Mouse (Mus musculus): ENCODE measurements around the gene Gm37240. TPM values are rescaled to one million over a fixed set of nuclear protein-coding genes. Genes with fewer than 3 reads are reported as not detected.

Gene Gm37240
- polyA plus RNA-seq, 1 experiment from 2014 or later, result 0.93 TPM

GRCm38 (mm10) chr3:85606912-85607311 is 280.4 kb downstream of the Gm37240 start:
- no peak overlapping the region for H3K27ac ChIP-seq (ENCODE audit: low read depth, low read length)
- no peaks in the 10 kb centered on the region for H3K27me3 ChIP-seq (replicated peaks; ENCODE audit: control insufficient read depth, insufficient read depth, low read length)
- no peak overlapping the region for H3K9ac ChIP-seq (ENCODE audit: low read depth, low read length)
- no peaks in the 10 kb centered on the region for H3K36me3 ChIP-seq (ENCODE audit: control insufficient read depth, insufficient read depth, low read length)
- WGBS, result 93% methylated on average over 3 of the region's 3 CpGs
- ATAC-seq, result no peak
- no peaks in the 10 kb centered on the region for H3K4me1 ChIP-seq (ENCODE audit: control insufficient read depth, insufficient read depth, low read depth, low read length)
- no peak overlapping the region for H3K4me3 ChIP-seq (ENCODE audit: low read length)
- H3K4me2 ChIP-seq (ENCODE audit: low read length), result no peak overlapping the region
- no peaks in the 10 kb centered on the region for H3K9me3 ChIP-seq (ENCODE audit: control insufficient read depth, low read length)

GRCm38 (mm10) chr3:85603811-85604210 is 283.5 kb downstream of the Gm37240 start:
- Histone ChIP-seq H3K9me3 (ENCODE audit: control insufficient read depth, low read length) (no peaks in the 10 kb centered on the region), H3K36me3 (ENCODE audit: control insufficient read depth, insufficient read depth, low read length) (no peaks in the 10 kb centered on the region), H3K4me1 (ENCODE audit: control insufficient read depth, insufficient read depth, low read depth, low read length) (no peaks in the 10 kb centered on the region; the same call in 1 of the 2 replicates), H3K27ac (ENCODE audit: low read depth, low read length) (no peak overlapping the region), H3K9ac (ENCODE audit: low read depth, low read length) (no peak overlapping the region), H3K27me3 (replicated peaks; ENCODE audit: control insufficient read depth, insufficient read depth, low read length) (no peaks in the 10 kb centered on the region), H3K4me3 (ENCODE audit: low read length) (no peak overlapping the region), H3K4me2 (ENCODE audit: low read length) (no peak overlapping the region)
- WGBS, result 83% methylated on average over 1 of the region's 1 CpGs
- ATAC-seq, result no peak

- Histone ChIP-seq H3K4me3 (ENCODE audit: low read length) (no peak overlapping the region), H3K27me3 (replicated peaks; ENCODE audit: control insufficient read depth, insufficient read depth, low read length) (no peaks in the 10 kb centered on the region), H3K36me3 (ENCODE audit: control insufficient read depth, insufficient read depth, low read length) (no peaks in the 10 kb centered on the region), H3K4me1 (ENCODE audit: control insufficient read depth, insufficient read depth, low read depth, low read length) (no peaks in the 10 kb centered on the region; the same call in 1 of the 2 replicates), H3K27ac (ENCODE audit: low read depth, low read length) (no peak overlapping the region), H3K9me3 (ENCODE audit: control insufficient read depth, low read length) (no peaks in the 10 kb centered on the region), H3K9ac (ENCODE audit: low read depth, low read length) (no peak overlapping the region), H3K4me2 (ENCODE audit: low read length) (no peak overlapping the region)
- WGBS, result 45% methylated on average over 3 of the region's 3 CpGs
- ATAC-seq, result peak; percentile 58; the same call in 1 of the 2 replicates
These were observed 285.4 kb downstream of the Gm37240 start for GRCm38 (mm10) chr3:85601841-85602305.

DNA sequence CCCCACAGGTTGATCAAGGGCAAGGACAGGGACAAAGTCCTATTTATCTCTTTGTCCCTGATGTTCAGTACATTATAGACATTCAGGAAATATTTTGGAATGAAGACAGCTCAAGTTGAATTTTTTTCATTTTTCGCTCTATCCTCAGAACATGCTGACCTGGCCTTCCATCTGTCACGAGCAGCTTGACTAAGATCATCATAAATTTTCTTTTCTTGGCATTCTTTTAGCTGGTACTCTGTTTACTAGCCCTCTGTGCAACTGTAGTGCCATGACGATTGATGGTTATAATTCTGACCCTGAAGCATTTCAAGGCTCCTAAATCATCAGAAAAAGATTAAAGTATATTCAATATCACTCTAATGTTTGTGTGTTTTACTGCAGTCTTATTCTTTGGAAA is 287.8 kb downstream of the Gm37240 start:
- no peaks in the 10 kb centered on the region for H3K36me3 ChIP-seq (ENCODE audit: control insufficient read depth, insufficient read depth, low read length)
- H3K27ac ChIP-seq (ENCODE audit: low read depth, low read length), result no peak overlapping the region
- H3K4me3 ChIP-seq (ENCODE audit: low read length), result no peak overlapping the region
- no peak for ATAC-seq
- H3K4me2 ChIP-seq (ENCODE audit: low read length), result no peak overlapping the region
- H3K9ac ChIP-seq (ENCODE audit: low read depth, low read length), result no peak overlapping the region
- H3K27me3 ChIP-seq (replicated peaks; ENCODE audit: control insufficient read depth, insufficient read depth, low read length), result no peaks in the 10 kb centered on the region
- 77% methylated on average over 3 of the region's 3 CpGs for WGBS
- no peaks in the 10 kb centered on the region; the same call in 1 of the 2 replicates for H3K4me1 ChIP-seq (ENCODE audit: control insufficient read depth, insufficient read depth, low read depth, low read length)
- no peaks in the 10 kb centered on the region for H3K9me3 ChIP-seq (ENCODE audit: control insufficient read depth, low read length)

DNA sequence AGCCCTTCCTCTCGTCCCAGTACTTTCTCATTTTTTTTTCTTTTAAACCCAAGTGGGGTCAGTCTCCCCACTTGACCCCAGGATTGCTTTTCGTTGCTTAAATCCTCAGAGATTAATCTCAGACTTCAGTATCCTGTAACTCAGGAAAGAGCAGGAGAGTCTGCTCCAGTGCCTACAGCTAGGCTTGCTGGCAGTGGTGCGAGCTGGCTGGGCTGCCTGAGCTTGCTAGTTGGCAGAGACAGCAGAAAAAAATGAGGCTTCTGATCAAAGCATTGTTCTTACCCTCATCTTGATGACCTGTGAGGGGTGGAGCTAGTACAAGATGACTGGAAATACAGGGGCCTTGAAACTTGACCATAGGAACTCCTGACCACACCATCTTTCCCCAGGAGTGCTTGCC is 292.9 kb downstream of the Gm37240 start:
- H3K4me2 ChIP-seq (ENCODE audit: low read length), result no peak overlapping the region
- 81% methylated on average over 3 of the region's 3 CpGs for WGBS
- ATAC-seq, result no peak

GRCm38 (mm10) chr3:85592640-85593252 is 294.6 kb downstream of the Gm37240 start:
- Histone ChIP-seq H3K9ac (ENCODE audit: low read depth, low read length) (no peak overlapping the region), H3K27ac (ENCODE audit: low read depth, low read length) (no peak overlapping the region), H3K4me1 (ENCODE audit: control insufficient read depth, insufficient read depth, low read depth, low read length) (no peaks in the 10 kb centered on the region), H3K4me3 (ENCODE audit: low read length) (no peak overlapping the region), H3K9me3 (ENCODE audit: control insufficient read depth, low read length) (no peaks in the 10 kb centered on the region), H3K36me3 (ENCODE audit: control insufficient read depth, insufficient read depth, low read length) (no peaks in the 10 kb centered on the region), H3K27me3 (replicated peaks; ENCODE audit: control insufficient read depth, insufficient read depth, low read length) (no peaks in the 10 kb centered on the region), H3K4me2 (ENCODE audit: low read length) (no peak overlapping the region)
- ATAC-seq, result no peak
- 95% methylated on average over 5 of the region's 5 CpGs for WGBS

More for the DNA sequence above, 292.9 kb downstream of the Gm37240 start:
- Histone ChIP-seq H3K27me3 (replicated peaks; ENCODE audit: control insufficient read depth, insufficient read depth, low read length) (no peaks in the 10 kb centered on the region), H3K9ac (ENCODE audit: low read depth, low read length) (no peak overlapping the region), H3K4me1 (ENCODE audit: control insufficient read depth, insufficient read depth, low read depth, low read length) (no peaks in the 10 kb centered on the region), H3K27ac (ENCODE audit: low read depth, low read length) (no peak overlapping the region), H3K36me3 (ENCODE audit: control insufficient read depth, insufficient read depth, low read length) (no peaks in the 10 kb centered on the region), H3K9me3 (ENCODE audit: control insufficient read depth, low read length) (no peaks in the 10 kb centered on the region), H3K4me3 (ENCODE audit: low read length) (no peak overlapping the region)

GRCm38 (mm10) chr3:85592067-85592466 is 295.3 kb downstream of the Gm37240 start:
- WGBS, result 81% methylated on average over 4 of the region's 4 CpGs
- ATAC-seq, result no peak
- H3K4me3 ChIP-seq (ENCODE audit: low read length), result no peak overlapping the region

DNA sequence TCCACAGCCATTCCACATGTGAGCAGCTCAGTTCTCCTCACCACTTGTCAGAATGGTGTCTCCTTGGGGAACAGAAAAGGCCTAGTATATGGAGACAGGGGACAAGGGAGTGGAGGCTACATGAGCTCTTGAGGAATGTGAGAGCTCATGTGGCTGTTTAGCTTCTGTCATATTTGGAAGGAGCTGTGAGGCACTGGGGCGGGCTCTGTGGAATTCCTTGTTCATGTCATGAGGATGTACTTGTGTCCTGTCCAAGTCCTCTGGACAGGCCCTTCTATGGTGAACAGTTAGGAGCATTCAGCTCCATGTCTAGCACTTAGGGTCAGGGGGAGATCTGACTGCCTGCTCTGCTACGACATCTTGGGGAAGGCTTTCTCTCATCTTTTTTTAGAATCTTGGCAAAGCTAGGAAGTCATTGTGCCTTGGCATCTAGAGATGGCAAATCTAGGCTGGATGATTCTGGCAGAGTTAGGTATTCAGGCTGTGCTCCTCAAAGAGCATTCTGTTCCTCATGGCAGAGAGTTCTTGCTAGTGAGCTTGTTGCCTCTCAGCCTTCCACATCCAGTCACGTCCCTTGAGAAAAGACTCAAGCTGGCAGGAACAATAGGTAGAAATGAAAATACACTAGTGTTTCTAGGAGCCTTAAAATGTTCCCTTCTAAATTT is 297.1 kb downstream of the Gm37240 start:
- no peak overlapping the region for H3K9ac ChIP-seq (ENCODE audit: low read depth, low read length)
- no peaks in the 10 kb centered on the region for H3K4me1 ChIP-seq (ENCODE audit: control insufficient read depth, insufficient read depth, low read depth, low read length)
- ATAC-seq, result no peak
- H3K27ac ChIP-seq (ENCODE audit: low read depth, low read length), result no peak overlapping the region
- H3K4me3 ChIP-seq (ENCODE audit: low read length), result no peak overlapping the region
- no peak overlapping the region for H3K4me2 ChIP-seq (ENCODE audit: low read length)
- WGBS, result 86% methylated on average over 3 of the region's 3 CpGs
- H3K9me3 ChIP-seq (ENCODE audit: control insufficient read depth, low read length), result no peaks in the 10 kb centered on the region
- no peaks in the 10 kb centered on the region for H3K27me3 ChIP-seq (replicated peaks; ENCODE audit: control insufficient read depth, insufficient read depth, low read length)
- no peaks in the 10 kb centered on the region for H3K36me3 ChIP-seq (ENCODE audit: control insufficient read depth, insufficient read depth, low read length)

More at GRCm38 (mm10) chr3:85592067-85592466, 295.3 kb downstream of the Gm37240 start:
- Histone ChIP-seq H3K4me1 (ENCODE audit: control insufficient read depth, insufficient read depth, low read depth, low read length) (no peaks in the 10 kb centered on the region), H3K27me3 (replicated peaks; ENCODE audit: control insufficient read depth, insufficient read depth, low read length) (no peaks in the 10 kb centered on the region), H3K27ac (ENCODE audit: low read depth, low read length) (no peak overlapping the region), H3K9ac (ENCODE audit: low read depth, low read length) (no peak overlapping the region), H3K36me3 (ENCODE audit: control insufficient read depth, insufficient read depth, low read length) (no peaks in the 10 kb centered on the region), H3K4me2 (ENCODE audit: low read length) (no peak overlapping the region), H3K9me3 (ENCODE audit: control insufficient read depth, low read length) (no peaks in the 10 kb centered on the region)

DNA sequence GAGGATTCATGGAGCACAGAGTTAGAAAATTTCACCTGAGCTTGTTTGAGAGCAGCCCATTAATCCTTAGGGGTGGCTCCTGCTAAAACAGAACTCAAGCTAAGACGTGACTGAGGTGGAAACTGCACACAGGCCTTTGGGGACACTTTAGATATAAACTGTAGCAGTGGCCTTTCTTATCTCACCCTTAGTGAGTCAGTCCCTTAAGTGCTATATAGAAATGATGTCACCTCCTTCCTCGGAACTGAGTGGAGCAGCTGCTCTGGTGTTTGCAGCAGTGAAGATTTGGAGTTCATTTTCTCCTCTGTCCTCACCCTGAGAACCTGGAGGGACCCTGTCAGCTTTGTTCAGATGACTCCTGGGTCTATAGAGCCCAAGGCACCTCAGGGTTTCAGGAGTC is 298.6 kb downstream of the Gm37240 start:
- ATAC-seq, result no peak
- WGBS, result 72% methylated on average over 2 of the region's 2 CpGs

More for the DNA sequence above, 298.6 kb downstream of the Gm37240 start:
- no peak overlapping the region for H3K27ac ChIP-seq (ENCODE audit: low read depth, low read length)
- no peaks in the 10 kb centered on the region for H3K4me1 ChIP-seq (ENCODE audit: control insufficient read depth, insufficient read depth, low read depth, low read length)
- no peaks in the 10 kb centered on the region for H3K27me3 ChIP-seq (replicated peaks; ENCODE audit: control insufficient read depth, insufficient read depth, low read length)
- H3K9me3 ChIP-seq (ENCODE audit: control insufficient read depth, low read length), result no peaks in the 10 kb centered on the region
- no peaks in the 10 kb centered on the region for H3K36me3 ChIP-seq (ENCODE audit: control insufficient read depth, insufficient read depth, low read length)
- H3K4me2 ChIP-seq (ENCODE audit: low read length), result no peak overlapping the region
- no peak overlapping the region for H3K9ac ChIP-seq (ENCODE audit: low read depth, low read length)
- no peak overlapping the region for H3K4me3 ChIP-seq (ENCODE audit: low read length)

Measured in hindbrain, embryonic 16.5 days (tissue).